Mouse (Mus musculus): ENCODE data around the gene D17Wsu92e. TPM values are rescaled to one million over a fixed set of nuclear protein-coding genes. Genes with fewer than 3 reads are reported as not detected.

The D17Wsu92e gene
- 65.1 TPM for polyA plus RNA-seq (2012; fragmentation: generic; extraction: Trizol)
- long read RNA-seq, experiment 1, partial matches to known transcripts, result 1 of 31 reads
- long read RNA-seq, experiment 1, other reads (novel, unspliced or antisense), result 26 of 31 reads
- long read RNA-seq, experiment 2, transcript D17Wsu92e-203 (5 exons, 3,892 nt), result major isoform, 20 of 55 reads
- long read RNA-seq, experiment 2, transcript D17Wsu92e-206 (4 exons, 1,348 nt), result minor isoform, 5 of 55 reads
- long read RNA-seq, experiment 2, partial matches to known transcripts, result 26 of 55 reads
- long read RNA-seq, experiment 2, other reads (novel, unspliced or antisense), result 1 of 55 reads

GRCm38 (mm10) chr17:27820568-27821406 lies at the start of gene D17Wsu92e:
Gene D17Wsu92e, minus strand, starts transcription at chr17:27820648.
- TF ChIP-seq MYOG (IDR thresholded peaks at IDR 0.05; ENCODE audit: control insufficient read depth, extremely low read depth, insufficient read length) (no peak), MAX (IDR thresholded peaks at IDR 0.05) (no peak), USF1 (IDR thresholded peaks at IDR 0.05; ENCODE audit: low read depth) (no peak), CTCF (IDR thresholded peaks at IDR 0.05; ENCODE audit: control insufficient read depth, insufficient read depth, insufficient read length) (no peak), FOSL1 (IDR thresholded peaks at IDR 0.05; ENCODE audit: insufficient read depth, low read length, poor library complexity, severe bottlenecking) (no peak), MYOD1 (IDR thresholded peaks at IDR 0.05; ENCODE audit: control insufficient read depth, insufficient read length, low read depth) (no peak), CEBPB (IDR thresholded peaks at IDR 0.05; ENCODE audit: low read depth) (no peak)
- no peaks in the 10 kb centered on the region for H3K36me3 ChIP-seq (ENCODE audit: control insufficient read depth, insufficient read depth)
- H3K79me2 ChIP-seq (ENCODE audit: control insufficient read depth, insufficient read depth), result peaks cover 46% of the 10 kb centered on the region
- peaks cover 42% of the 10 kb centered on the region for H3K79me3 ChIP-seq (ENCODE audit: low read depth)
- H3K27me3 ChIP-seq (ENCODE audit: control insufficient read depth, insufficient read depth, insufficient read length), result no peaks in the 10 kb centered on the region
- H3ac ChIP-seq (ENCODE audit: control insufficient read depth, insufficient read length, low read depth), result peak within 1 kb of the TSS; percentile 100
- H3K4me3 ChIP-seq (ENCODE audit: insufficient read depth, poor library complexity, severe bottlenecking), result peak within 1 kb of the TSS; percentile 89

DNA sequence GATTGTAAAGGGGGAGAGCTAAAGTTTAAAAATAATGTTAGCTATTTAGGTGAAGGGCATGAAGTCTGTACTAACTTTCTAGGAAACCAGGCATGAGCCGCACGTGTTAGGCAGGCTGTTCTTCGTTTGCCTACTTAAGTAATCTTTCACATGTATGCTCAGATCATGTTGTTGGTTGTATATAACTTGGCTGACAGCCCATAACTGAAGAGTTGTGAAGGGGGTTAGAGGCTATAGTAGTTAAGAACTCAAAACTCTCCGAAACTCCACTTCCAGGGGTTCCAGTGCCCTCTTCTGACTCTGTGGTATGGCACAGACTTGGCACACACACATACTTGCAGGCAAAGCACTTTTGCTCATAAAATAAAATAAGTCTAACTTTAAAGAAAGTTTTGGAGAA lies 46.3 kb upstream of the D17Wsu92e start:
- Histone ChIP-seq H3K79me2 (ENCODE audit: control insufficient read depth, insufficient read depth) (peaks cover 36% of the 10 kb centered on the region), H3K36me3 (ENCODE audit: control insufficient read depth, insufficient read depth) (no peaks in the 10 kb centered on the region), H3ac (ENCODE audit: control insufficient read depth, insufficient read length, low read depth) (no peak overlapping the region), H3K27me3 (ENCODE audit: control insufficient read depth, insufficient read depth, insufficient read length) (no peaks in the 10 kb centered on the region), H3K79me3 (ENCODE audit: low read depth) (peaks cover 7% of the 10 kb centered on the region), H3K4me3 (ENCODE audit: insufficient read depth, poor library complexity, severe bottlenecking) (no peak overlapping the region)
- no peak for TF ChIP-seq MYOG (IDR thresholded peaks at IDR 0.05; ENCODE audit: control insufficient read depth, extremely low read depth, insufficient read length)
- TF ChIP-seq CTCF (IDR thresholded peaks at IDR 0.05; ENCODE audit: control insufficient read depth, insufficient read depth, insufficient read length), result no peak
- TF ChIP-seq FOSL1 (IDR thresholded peaks at IDR 0.05; ENCODE audit: insufficient read depth, low read length, poor library complexity, severe bottlenecking), result no peak
- TF ChIP-seq MYOD1 (IDR thresholded peaks at IDR 0.05; ENCODE audit: control insufficient read depth, insufficient read length, low read depth), result no peak
- TF ChIP-seq USF1 (IDR thresholded peaks at IDR 0.05; ENCODE audit: low read depth), result no peak
- TF ChIP-seq CEBPB (IDR thresholded peaks at IDR 0.05; ENCODE audit: low read depth), result no peak
- no peak for TF ChIP-seq MAX (IDR thresholded peaks at IDR 0.05)

DNA sequence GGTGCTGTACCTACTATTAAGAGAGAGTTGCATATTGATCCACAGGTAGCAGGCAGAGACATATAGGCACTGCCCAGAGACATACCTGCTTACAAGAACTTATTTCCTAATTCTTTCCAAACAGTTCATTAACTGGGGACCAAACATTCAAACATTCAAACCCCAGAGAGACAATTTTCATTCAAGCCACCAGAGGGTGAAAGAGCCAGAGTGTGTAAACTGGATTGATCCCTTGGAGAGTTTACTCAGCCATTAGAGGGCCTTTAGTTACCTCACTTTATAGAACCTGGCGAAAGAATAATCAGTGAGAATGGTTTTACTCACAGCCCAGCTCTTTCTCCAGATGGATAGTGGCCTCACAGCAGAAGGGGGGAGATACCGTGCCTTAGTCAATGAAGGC lies 45.0 kb upstream of the D17Wsu92e start:
- Histone ChIP-seq H3K27me3 (ENCODE audit: control insufficient read depth, insufficient read depth, insufficient read length) (no peaks in the 10 kb centered on the region), H3K4me3 (ENCODE audit: insufficient read depth, poor library complexity, severe bottlenecking) (no peak overlapping the region), H3ac (ENCODE audit: control insufficient read depth, insufficient read length, low read depth) (no peak overlapping the region), H3K79me2 (ENCODE audit: control insufficient read depth, insufficient read depth) (peaks cover 49% of the 10 kb centered on the region), H3K36me3 (ENCODE audit: control insufficient read depth, insufficient read depth) (no peaks in the 10 kb centered on the region), H3K79me3 (ENCODE audit: low read depth) (peaks cover 8% of the 10 kb centered on the region)
- no peak for TF ChIP-seq MYOG (IDR thresholded peaks at IDR 0.05; ENCODE audit: control insufficient read depth, extremely low read depth, insufficient read length)
- no peak for TF ChIP-seq CTCF (IDR thresholded peaks at IDR 0.05; ENCODE audit: control insufficient read depth, insufficient read depth, insufficient read length)
- TF ChIP-seq MAX (IDR thresholded peaks at IDR 0.05), result no peak
- no peak for TF ChIP-seq MYOD1 (IDR thresholded peaks at IDR 0.05; ENCODE audit: control insufficient read depth, insufficient read length, low read depth)
- TF ChIP-seq CEBPB (IDR thresholded peaks at IDR 0.05; ENCODE audit: low read depth), result no peak
- no peak for TF ChIP-seq USF1 (IDR thresholded peaks at IDR 0.05; ENCODE audit: low read depth)
- no peak for TF ChIP-seq FOSL1 (IDR thresholded peaks at IDR 0.05; ENCODE audit: insufficient read depth, low read length, poor library complexity, severe bottlenecking)

- Histone ChIP-seq H3K4me3 (ENCODE audit: insufficient read depth, poor library complexity, severe bottlenecking) (no peak overlapping the region), H3K27me3 (ENCODE audit: control insufficient read depth, insufficient read depth, insufficient read length) (no peaks in the 10 kb centered on the region), H3ac (ENCODE audit: control insufficient read depth, insufficient read length, low read depth) (no peak overlapping the region), H3K36me3 (ENCODE audit: control insufficient read depth, insufficient read depth) (no peaks in the 10 kb centered on the region), H3K79me2 (ENCODE audit: control insufficient read depth, insufficient read depth) (peaks cover 67% of the 10 kb centered on the region), H3K79me3 (ENCODE audit: low read depth) (peaks cover 15% of the 10 kb centered on the region)
- no peak for TF ChIP-seq FOSL1 (IDR thresholded peaks at IDR 0.05; ENCODE audit: insufficient read depth, low read length, poor library complexity, severe bottlenecking)
- no peak for TF ChIP-seq MYOD1 (IDR thresholded peaks at IDR 0.05; ENCODE audit: control insufficient read depth, insufficient read length, low read depth)
Observed at GRCm38 (mm10) chr17:27859131-27859530, 38.7 kb upstream of the D17Wsu92e start.

GRCm38 (mm10) chr17:27857649-27858475 lies 37.4 kb upstream of the D17Wsu92e start:
- Histone ChIP-seq H3K27me3 (ENCODE audit: control insufficient read depth, insufficient read depth, insufficient read length) (no peaks in the 10 kb centered on the region), H3K36me3 (ENCODE audit: control insufficient read depth, insufficient read depth) (peaks cover 6% of the 10 kb centered on the region), H3ac (ENCODE audit: control insufficient read depth, insufficient read length, low read depth) (peak overlapping the region; percentile 94), H3K79me3 (ENCODE audit: low read depth) (peaks cover 12% of the 10 kb centered on the region), H3K79me2 (ENCODE audit: control insufficient read depth, insufficient read depth) (peaks cover 54% of the 10 kb centered on the region), H3K4me3 (ENCODE audit: insufficient read depth, poor library complexity, severe bottlenecking) (peak overlapping the region; percentile 65)
- TF ChIP-seq MYOD1 (IDR thresholded peaks at IDR 0.05; ENCODE audit: control insufficient read depth, insufficient read length, low read depth) (no peak), CEBPB (IDR thresholded peaks at IDR 0.05; ENCODE audit: low read depth) (no peak), USF1 (IDR thresholded peaks at IDR 0.05; ENCODE audit: low read depth) (no peak), CTCF (IDR thresholded peaks at IDR 0.05; ENCODE audit: control insufficient read depth, insufficient read depth, insufficient read length) (no peak), MYOG (IDR thresholded peaks at IDR 0.05; ENCODE audit: control insufficient read depth, extremely low read depth, insufficient read length) (no peak), MAX (IDR thresholded peaks at IDR 0.05) (no peak), FOSL1 (IDR thresholded peaks at IDR 0.05; ENCODE audit: insufficient read depth, low read length, poor library complexity, severe bottlenecking) (no peak)

Measured in C2C12 (cell line).